Mouse (Mus musculus) heart, embryonic 15.5 days (tissue): ENCODE measurements around the gene Bysl. TPM values are rescaled to one million over a fixed set of nuclear protein-coding genes. Genes with fewer than 3 reads are reported as not detected.
A peak's percentile ranks its signal among the peaks of the same experiment; 100 is the strongest.
"Not testable (repeated sequence)": the region's sequence is repeated elsewhere in the genome, so short reads cannot be mapped to it uniquely, and the experiment has no call there.

Experiments used
- ATAC-seq: fragments of 200-750 bp; cut with Nextera tagmentation; replicated peaks from 2 replicates; pipeline ENCODE4 v1.8.0; 2017; ENCODE audit warnings: low read depth, moderate TSS enrichment; ENCODE audit not compliant: insufficient number of reproducible peaks, insufficient read depth, low FRiP score
- H3K27ac ChIP-seq: fragments of 300-500 bp; sonication (generic); 2 replicates; pipeline ENCODE4 v1.5.1; 2015; ENCODE audit warnings: mild to moderate bottlenecking, inconsistent platforms
- H3K27me3 ChIP-seq: fragments of 300-500 bp; sonication (generic); 2 replicates; pipeline ENCODE4 v1.6.1; 2015; ENCODE audit warnings: inconsistent platforms
- H3K36me3 ChIP-seq: fragments of 300-500 bp; sonication (generic); 2 replicates; pipeline ENCODE4 v1.6.1; 2015; ENCODE audit warnings: mild to moderate bottlenecking, inconsistent platforms
- H3K4me1 ChIP-seq: fragments of 300-500 bp; sonication (generic); replicated peaks from 2 replicates; pipeline ENCODE4 v1.6.1; 2015; ENCODE audit warnings: inconsistent platforms
- H3K4me2 ChIP-seq: fragments of 300-500 bp; sonication (generic); 2 replicates; pipeline ENCODE4 v1.6.1; 2015; ENCODE audit warnings: inconsistent platforms, mild to moderate bottlenecking, moderate library complexity
- H3K4me3 ChIP-seq: fragments of 300-500 bp; sonication (generic); 2 replicates; pipeline ENCODE4 v1.5.1; 2015; ENCODE audit warnings: mild to moderate bottlenecking, inconsistent platforms
- H3K9ac ChIP-seq: fragments of 300-500 bp; sonication (generic); 2 replicates; pipeline ENCODE4 v1.6.1; 2015; ENCODE audit warnings: mild to moderate bottlenecking, inconsistent platforms
- H3K9me3 ChIP-seq: fragments of 300-500 bp; sonication (generic); replicated peaks from 2 replicates; pipeline ENCODE4 v1.6.1; 2016; ENCODE audit warnings: inconsistent platforms
- WGBS: fragments of 180-500 bp; shearing (Covaris S2); methylation state at CpG from one replicate; pipeline ENCODE4 v1.1.7; 2015; ENCODE audit warnings: mixed read lengths; 5-methylcytosine and 5-hydroxymethylcytosine counted together
- polyA plus RNA-seq: library from polyadenylated mRNA; unstranded; fragments of >200 nt; fragmentation: Nextera tagmentation; extraction: Ambion mirVana; gene quantifications from 2 replicates; pipeline ENCODE4 v1.2.1, GENCODE M21; 2015

The Bysl gene
- polyA plus RNA-seq, 1 experiment from 2014 or later = 18.2 TPM

DNA sequence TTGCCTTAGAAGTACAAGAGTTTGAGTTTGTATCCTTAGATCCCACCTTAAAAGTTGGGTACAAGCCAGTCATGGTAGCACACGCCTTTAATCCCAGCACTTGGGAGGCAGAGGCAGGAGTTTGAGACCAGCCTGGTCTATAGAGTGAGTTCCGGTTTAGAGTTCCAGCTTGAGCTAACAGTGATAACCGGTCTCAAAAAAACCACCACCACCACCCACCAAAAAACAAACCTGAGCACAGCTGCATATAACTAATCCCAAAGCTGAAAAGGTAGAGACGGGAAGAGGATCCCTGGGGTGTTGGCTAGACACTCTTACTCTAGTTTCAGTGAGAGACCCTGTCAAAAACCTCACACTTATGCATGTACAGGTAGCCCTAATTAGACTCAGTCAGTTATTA lies 5.4 kb upstream of the Bysl start:
- H3K27ac ChIP-seq = no peak overlapping the region
- H3K4me1 ChIP-seq = peaks cover 14% of the 10 kb centered on the region
- no peaks in the 10 kb centered on the region for H3K9me3 ChIP-seq
- 91% methylated on average over 4 of the region's 4 CpGs for WGBS
- no peak overlapping the region for H3K4me3 ChIP-seq
- H3K36me3 ChIP-seq = peaks cover 21% of the 10 kb centered on the region; the same call in 1 of the 2 replicates
- H3K27me3 ChIP-seq = no peaks in the 10 kb centered on the region
- ATAC-seq = no peak
- H3K9ac ChIP-seq = no peak overlapping the region
- no peak overlapping the region for H3K4me2 ChIP-seq

GRCm38 (mm10) chr17:47616119-47616518 lies 4.8 kb upstream of the Bysl start:
- peaks cover 21% of the 10 kb centered on the region; the same call in 1 of the 2 replicates for H3K36me3 ChIP-seq

GRCm38 (mm10) chr17:47614018-47614417 lies 2.7 kb upstream of the Bysl start:
- Histone ChIP-seq H3K27ac (no peak overlapping the region), H3K9ac (no peak overlapping the region), H3K9me3 (no peaks in the 10 kb centered on the region), H3K36me3 (peaks cover 18% of the 10 kb centered on the region; the same call in 1 of the 2 replicates), H3K4me2 (no peak overlapping the region), H3K4me3 (no peak overlapping the region), H3K27me3 (no peaks in the 10 kb centered on the region), H3K4me1 (peaks cover 26% of the 10 kb centered on the region)
- 71% methylated on average over 1 of the region's 1 CpGs for WGBS
- no peak for ATAC-seq

More at GRCm38 (mm10) chr17:47616119-47616518, 4.8 kb upstream of the Bysl start:
- Histone ChIP-seq H3K27me3 (no peaks in the 10 kb centered on the region), H3K9me3 (no peaks in the 10 kb centered on the region), H3K9ac (no peak overlapping the region), H3K4me2 (no peak overlapping the region), H3K4me1 (peaks cover 14% of the 10 kb centered on the region), H3K27ac (no peak overlapping the region), H3K4me3 (no peak overlapping the region)
- 90% methylated on average over 8 of the region's 8 CpGs for WGBS
- ATAC-seq = no peak

- under 1% methylated on average over 13 of the region's 13 CpGs for WGBS
- Histone ChIP-seq H3K27ac (peak overlapping the region; percentile 53), H3K4me3 (peak overlapping the region; percentile 74), H3K9me3 (no peaks in the 10 kb centered on the region), H3K27me3 (no peaks in the 10 kb centered on the region), H3K4me1 (peaks cover 26% of the 10 kb centered on the region), H3K36me3 (peaks cover 25% of the 10 kb centered on the region; the same call in 1 of the 2 replicates), H3K4me2 (peak overlapping the region; percentile 85), H3K9ac (peak overlapping the region; percentile 71)
- ATAC-seq = no peak
These were observed 330 bp upstream of the Bysl start for GRCm38 (mm10) chr17:47611661-47611982.

GRCm38 (mm10) chr17:47609182-47609581 lies 2.1 kb downstream of the Bysl start:
- Histone ChIP-seq H3K4me3 (no peak overlapping the region), H3K4me1 (peaks cover 26% of the 10 kb centered on the region), H3K9ac (no peak overlapping the region), H3K4me2 (no peak overlapping the region), H3K36me3 (peaks cover 34% of the 10 kb centered on the region; the same call in 1 of the 2 replicates), H3K27ac (no peak overlapping the region), H3K9me3 (no peaks in the 10 kb centered on the region), H3K27me3 (no peaks in the 10 kb centered on the region)
- ATAC-seq = no peak
- WGBS = 90% methylated on average over 4 of the region's 4 CpGs

- no peak for ATAC-seq
- H3K4me1 ChIP-seq = peaks cover 15% of the 10 kb centered on the region
- no peaks in the 10 kb centered on the region for H3K27me3 ChIP-seq
- H3K27ac ChIP-seq = no peak overlapping the region
- H3K36me3 ChIP-seq = peaks cover 54% of the 10 kb centered on the region
- WGBS = 70% methylated on average over 5 of the region's 5 CpGs
- no peaks in the 10 kb centered on the region for H3K9me3 ChIP-seq
- no peak overlapping the region for H3K9ac ChIP-seq
- no peak overlapping the region for H3K4me2 ChIP-seq
- no peak overlapping the region for H3K4me3 ChIP-seq
These were observed 5.1 kb downstream of the Bysl start for GRCm38 (mm10) chr17:47606220-47606619.

GRCm38 (mm10) chr17:47602289-47602688 lies 9.0 kb downstream of the Bysl start:
- no peaks in the 10 kb centered on the region for H3K9me3 ChIP-seq

DNA sequence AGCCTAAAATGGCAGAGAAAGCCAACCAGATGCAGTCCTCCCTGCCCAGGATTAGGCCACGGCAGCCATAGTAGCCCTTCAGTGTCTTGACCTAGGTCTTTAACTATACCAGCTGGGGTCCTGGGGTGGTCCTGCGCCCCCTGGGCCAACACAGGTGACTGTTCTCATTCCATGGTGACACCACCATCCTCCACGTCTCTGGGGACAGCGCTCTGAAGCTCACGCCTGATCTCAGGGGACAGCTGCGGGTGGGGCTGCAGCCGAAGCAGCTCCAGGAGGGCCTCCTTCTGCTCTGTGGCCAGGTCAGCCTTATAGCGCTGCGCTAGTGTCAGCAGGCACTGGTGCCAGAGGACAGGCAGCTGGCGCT lies 9.9 kb downstream of the Bysl start:
- Histone ChIP-seq H3K4me2 (no peak overlapping the region), H3K4me1 (peaks cover 35% of the 10 kb centered on the region), H3K27ac (peak overlapping the region; percentile 44; the same call in 1 of the 2 replicates), H3K27me3 (no peaks in the 10 kb centered on the region), H3K9ac (no peak overlapping the region), H3K4me3 (no peak overlapping the region), H3K9me3 (no peaks in the 10 kb centered on the region), H3K36me3 (peaks cover 71% of the 10 kb centered on the region)
- 84% methylated on average over 10 of the region's 10 CpGs for WGBS
- no peak for ATAC-seq

More at GRCm38 (mm10) chr17:47602289-47602688, 9.0 kb downstream of the Bysl start:
- H3K27me3 ChIP-seq = no peaks in the 10 kb centered on the region
- no peak overlapping the region for H3K9ac ChIP-seq
- peaks cover 77% of the 10 kb centered on the region for H3K36me3 ChIP-seq
- no peak overlapping the region for H3K27ac ChIP-seq
- H3K4me2 ChIP-seq = no peak overlapping the region
- no peak for ATAC-seq
- H3K4me3 ChIP-seq = no peak overlapping the region
- peaks cover 26% of the 10 kb centered on the region for H3K4me1 ChIP-seq
- WGBS = 93% methylated on average over 11 of the region's 11 CpGs

DNA sequence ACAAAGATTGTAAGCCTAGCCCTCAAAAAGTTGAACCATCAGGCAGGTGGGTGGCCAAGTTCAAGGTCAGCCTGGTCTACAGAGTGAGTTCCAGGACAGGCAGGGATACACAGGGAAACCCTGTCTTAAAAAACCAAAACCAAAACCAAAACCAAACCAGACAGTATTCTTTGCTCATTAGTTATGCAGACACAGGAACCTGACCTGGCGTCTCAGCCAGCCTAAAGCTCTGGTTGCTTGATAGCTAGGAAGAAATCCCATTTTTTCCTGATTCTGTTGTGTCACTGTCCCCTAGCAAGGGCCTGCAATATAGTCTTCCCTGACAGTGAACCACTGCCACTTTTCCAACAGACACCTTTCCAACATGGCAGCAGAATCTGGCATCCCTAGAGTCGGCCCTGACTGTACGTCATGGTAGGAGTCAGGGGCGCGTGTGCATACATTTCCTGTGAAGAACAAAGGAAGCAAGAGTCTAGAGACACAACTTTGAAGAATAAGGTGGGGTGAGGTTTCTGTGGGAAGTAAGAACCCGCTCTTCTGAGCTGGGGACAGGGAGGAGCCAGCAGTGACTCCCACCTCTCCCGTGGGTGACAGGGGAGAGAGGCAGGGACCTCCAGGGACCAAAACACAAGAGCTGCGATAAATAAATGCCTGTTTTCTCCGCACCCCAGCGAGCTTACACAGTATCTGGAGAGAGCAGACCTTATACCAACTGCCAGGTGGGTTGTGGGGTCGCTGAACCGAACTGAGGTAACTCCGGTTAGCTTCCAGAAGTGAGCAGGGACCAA lies 10.5 kb downstream of the Bysl start:
- no peak overlapping the region for H3K4me2 ChIP-seq
- peaks cover 41% of the 10 kb centered on the region for H3K4me1 ChIP-seq
- WGBS = 79% methylated on average over 13 of the region's 13 CpGs
- H3K9me3 ChIP-seq = no peaks in the 10 kb centered on the region
- no peak for ATAC-seq
- H3K9ac ChIP-seq = no peak overlapping the region
- H3K4me3 ChIP-seq = no peak overlapping the region
- H3K27me3 ChIP-seq = no peaks in the 10 kb centered on the region
- peak overlapping the region; percentile 44 for H3K27ac ChIP-seq
- peaks cover 70% of the 10 kb centered on the region for H3K36me3 ChIP-seq

DNA sequence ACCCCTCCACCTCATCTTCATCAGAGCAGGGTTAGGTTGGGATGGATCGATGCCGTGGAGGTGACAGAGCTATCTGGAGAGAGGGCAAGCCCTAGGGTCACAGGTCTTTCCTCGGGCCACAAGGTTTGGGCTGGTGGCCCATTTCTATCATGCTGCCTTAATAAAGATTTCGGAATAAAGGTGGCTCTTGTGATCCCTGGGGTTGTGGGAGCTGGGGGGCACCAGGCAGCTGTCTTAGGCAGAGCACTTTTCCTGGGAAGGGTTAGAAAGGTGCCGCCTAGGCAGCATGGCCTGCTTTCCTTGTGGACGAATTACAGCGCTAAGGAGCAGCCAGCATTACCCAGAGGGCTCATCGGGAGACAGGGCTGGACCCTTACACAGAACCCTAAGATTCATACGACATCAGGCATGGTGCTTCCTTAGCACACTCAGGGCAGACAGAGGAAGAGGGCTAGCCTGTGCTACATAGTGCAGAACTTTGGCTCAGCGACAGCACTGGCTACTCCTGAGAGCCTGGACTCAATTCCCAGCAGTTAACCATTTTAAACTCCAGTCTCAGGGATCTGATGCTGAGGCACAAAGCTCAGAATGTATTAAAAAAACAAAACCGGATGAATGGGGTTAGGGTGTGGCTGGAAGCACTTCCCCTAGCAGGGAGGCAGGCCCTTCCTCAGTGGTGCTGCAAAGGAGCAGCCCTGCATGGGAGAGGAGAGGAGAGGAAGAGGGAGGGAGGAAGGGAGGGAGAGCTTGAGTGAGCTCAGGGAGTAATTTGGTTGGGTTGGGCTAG lies 11.6 kb downstream of the Bysl start:
- ATAC-seq = no peak
- H3K4me3 ChIP-seq = no peak overlapping the region
- WGBS = 67% methylated on average over 11 of the region's 11 CpGs
- H3K4me1 ChIP-seq = peaks cover 50% of the 10 kb centered on the region
- H3K36me3 ChIP-seq = peaks cover 65% of the 10 kb centered on the region
- H3K4me2 ChIP-seq = no peak overlapping the region
- H3K27me3 ChIP-seq = no peaks in the 10 kb centered on the region
- H3K9me3 ChIP-seq = no peaks in the 10 kb centered on the region
- no peak overlapping the region for H3K9ac ChIP-seq
- peak overlapping the region; percentile 70 for H3K27ac ChIP-seq

DNA sequence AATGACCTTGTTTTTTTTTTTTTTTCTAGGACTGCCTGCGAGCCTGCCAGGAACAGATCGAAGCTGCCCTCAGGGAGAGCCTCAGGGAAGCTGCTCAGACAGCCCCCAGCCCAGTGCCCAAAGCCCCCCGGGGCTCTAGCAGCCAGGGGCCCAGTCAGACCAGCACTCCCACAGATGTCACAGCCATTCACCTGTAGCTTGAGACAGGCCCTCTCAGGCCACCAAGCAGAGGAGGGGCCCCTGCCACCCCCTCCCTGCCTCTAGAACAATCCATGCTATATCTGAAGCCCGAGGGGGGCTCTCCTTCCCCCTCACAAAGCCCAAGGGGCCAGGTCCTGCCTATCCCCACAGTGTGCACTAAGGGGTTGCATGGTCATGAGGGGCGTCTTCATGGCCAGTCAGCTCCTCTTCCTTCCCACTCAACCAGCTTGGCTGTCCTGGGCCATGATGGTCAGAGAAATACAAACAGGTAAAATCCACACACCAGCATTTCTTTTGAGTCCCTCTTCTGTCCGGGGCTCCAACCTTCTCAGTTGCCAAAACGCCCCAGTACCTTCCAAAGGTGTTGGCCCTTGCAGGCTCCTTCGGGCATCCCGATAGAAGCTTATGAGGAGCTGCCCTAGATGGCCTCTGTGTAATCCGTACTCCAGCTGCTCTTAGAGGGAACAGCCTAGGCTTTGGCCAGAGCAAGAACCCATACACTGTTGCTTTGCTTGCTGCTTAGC lies 12.6 kb downstream of the Bysl start:
- not testable (repeated sequence) for H3K9ac ChIP-seq, H3K9me3 ChIP-seq, H3K27me3 ChIP-seq, ATAC-seq, H3K4me2 ChIP-seq, H3K4me3 ChIP-seq
- peak overlapping the region; percentile 95 for H3K27ac ChIP-seq
- 73% methylated on average over 10 of the region's 10 CpGs for WGBS
- H3K36me3 ChIP-seq = peaks cover 59% of the 10 kb centered on the region
- H3K4me1 ChIP-seq = peaks cover 50% of the 10 kb centered on the region
